Mouse (Mus musculus): ENCODE results near the gene Rngtt.
"Not testable (repeated sequence)": the region's sequence is repeated elsewhere in the genome, so short reads cannot be mapped to it uniquely, and the experiment has no call there.

Rngtt gene

GRCm38 (mm10) chr4:33441864-33442263, 131.8 kb downstream of the Rngtt start:
- in situ Hi-C loops (cut with MboI) = no loop called here

DNA sequence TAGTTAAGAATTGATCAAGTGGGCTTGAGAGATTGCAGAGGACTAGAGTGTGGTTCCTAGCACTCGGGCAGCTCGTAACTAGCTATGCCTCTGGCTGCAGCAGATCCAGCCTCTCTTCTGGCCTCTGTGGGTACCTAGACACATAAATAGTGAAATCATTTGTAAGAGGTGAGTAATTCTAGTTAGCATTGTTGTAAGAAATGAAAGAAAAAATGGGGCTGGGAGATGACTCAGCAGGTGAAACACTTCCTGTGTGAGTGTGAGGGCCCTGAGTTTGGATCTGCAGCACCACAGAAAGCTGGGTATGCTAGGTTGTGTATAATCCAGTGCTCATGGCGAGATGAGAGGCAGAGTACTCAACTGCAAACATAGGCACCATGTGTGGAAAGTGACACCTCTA, 136.2 kb downstream of the Rngtt start:
- in situ Hi-C loops (cut with MboI) = no loop called here

DNA sequence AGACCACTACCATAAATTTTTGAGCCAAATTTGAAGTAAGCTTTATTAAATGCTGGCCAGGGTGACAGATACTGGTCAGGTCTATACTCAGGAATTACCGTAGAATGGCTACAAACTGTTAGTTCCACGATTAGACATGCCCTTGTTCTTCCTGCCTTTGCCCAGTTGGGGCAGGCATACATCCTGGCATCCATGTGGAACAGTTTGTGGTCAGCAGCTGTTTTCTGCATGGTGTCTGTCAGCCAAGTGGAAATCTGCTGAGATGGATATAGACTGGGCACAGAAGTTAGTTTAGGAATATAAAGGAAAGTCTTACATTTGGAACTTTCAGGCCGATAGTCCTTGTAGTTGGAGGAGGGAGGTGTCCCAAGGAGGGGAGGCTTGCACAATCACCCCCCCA, 136.8 kb downstream of the Rngtt start:
- in situ Hi-C loops (cut with MboI) = no loop called here

DNA sequence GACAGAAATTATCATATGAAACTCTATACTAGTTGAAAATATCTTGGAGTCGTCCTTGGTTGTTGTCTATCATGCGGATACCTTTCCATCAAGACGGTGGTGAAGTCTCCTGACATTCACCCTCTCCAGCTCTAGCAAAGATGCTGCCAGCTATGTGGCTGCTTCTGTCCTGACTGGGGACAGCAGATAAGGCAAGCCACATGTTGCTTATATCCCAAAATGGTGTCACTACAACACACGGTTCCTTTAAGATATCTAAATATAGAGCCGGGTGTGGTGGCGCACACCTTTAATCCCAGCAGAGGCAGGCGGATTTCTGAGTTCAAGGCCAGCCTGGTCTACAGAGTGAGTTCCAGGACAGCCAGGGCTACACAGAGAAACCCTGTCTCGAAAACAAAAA, 140.2 kb downstream of the Rngtt start:
- in situ Hi-C loops (cut with MboI) = not testable (repeated sequence)

GRCm38 (mm10) chr4:33459851-33460250, 149.7 kb downstream of the Rngtt start:
- in situ Hi-C loops (cut with MboI) = no loop called here

- in situ Hi-C loops (cut with MboI) = no loop called here
Observed at GRCm38 (mm10) chr4:33464432-33464831, 154.3 kb downstream of the Rngtt start.

DNA sequence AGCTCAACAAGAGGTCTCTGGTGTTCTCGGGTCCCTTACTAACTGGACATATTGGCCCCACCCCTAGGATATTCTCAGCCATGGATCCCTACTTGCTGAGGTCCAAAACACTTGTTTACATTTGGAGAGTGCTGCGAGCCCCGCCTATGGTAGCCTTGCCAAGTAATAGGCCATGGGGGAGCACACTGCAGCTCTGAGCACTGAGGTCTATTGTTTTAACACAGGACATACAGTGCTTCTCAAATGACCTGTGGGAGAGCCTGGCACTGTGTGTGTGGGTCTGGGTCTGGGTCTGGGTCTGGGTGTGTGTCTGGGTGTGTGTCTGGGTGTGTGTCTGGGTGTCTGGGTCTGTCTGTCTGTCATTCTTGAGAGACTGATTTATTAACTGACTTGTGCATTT, 155.8 kb downstream of the Rngtt start:
- in situ Hi-C loops (cut with MboI) = no loop called here

- in situ Hi-C loops (cut with MboI) = no loop called here
Observed at GRCm38 (mm10) chr4:33466970-33467399, 156.9 kb downstream of the Rngtt start.

DNA sequence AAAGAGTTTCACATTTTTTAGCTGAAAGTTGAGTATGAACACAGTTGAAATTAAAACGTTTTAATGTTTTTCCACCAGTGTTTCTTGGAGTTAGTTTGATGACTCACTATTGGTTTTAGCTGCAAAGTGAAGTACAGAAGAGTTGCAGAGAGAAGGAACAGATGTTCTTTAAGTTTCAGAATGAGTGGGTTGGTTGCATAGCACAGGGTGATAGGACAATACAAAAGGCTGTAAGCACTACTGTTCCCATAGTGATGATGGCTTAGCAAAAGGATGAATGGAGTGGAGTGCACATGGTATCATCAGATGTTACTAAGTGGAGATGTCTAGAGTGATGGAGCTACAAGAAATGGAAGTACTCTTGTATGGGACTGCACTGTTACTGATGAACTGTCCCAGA, 157.5 kb downstream of the Rngtt start:
- in situ Hi-C loops (cut with MboI) = no loop called here

DNA sequence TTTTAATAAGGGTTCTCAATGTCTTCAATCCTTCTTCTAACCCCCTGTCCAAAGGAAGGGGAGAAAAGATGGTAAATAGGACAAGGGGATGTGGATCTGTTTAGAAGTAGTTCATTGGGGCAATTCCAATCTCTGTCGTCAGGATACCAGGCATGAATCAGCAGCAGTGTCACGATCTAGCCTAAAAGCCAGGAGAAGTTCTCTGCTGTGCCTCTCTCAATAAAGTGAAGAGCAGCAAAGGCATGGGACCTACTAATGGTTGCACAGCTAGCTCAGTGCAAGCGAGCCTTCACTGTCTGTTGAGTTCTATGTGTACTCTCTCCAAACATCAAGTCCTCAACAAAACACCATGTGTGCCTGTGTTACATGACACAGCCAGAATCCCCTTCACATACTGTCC, 158.0 kb downstream of the Rngtt start:
- in situ Hi-C loops (cut with MboI) = no loop called here

DNA sequence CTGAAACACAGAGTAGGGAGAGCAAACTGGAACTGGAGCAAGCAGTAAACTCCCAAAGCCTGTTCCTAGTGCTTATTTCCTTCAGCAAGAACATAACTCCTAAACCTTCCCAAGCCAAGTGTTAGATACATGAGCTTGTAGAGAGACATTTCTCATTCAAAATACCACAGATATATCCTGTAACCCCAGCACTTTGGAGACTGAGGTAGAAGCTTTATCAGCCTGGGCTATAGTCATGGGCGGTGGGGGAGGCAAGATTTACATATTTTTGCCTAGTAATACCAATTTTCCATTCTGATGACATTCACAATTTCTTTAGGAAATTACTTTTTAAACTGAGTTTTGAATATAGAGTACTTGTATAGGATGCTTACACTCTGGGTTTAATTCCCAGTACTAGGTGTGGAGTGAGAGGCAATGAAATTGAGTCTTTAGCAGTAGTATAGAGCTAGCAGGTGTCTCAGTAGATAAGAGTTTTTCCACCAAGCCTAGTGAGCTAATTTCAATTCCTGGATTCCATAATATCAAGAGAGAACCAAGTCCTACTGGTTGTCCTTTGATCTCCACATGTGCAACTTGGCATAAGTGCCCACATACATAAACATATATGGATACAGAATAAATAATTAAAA, 160.7 kb downstream of the Rngtt start:
- in situ Hi-C loops (cut with MboI) = no loop called here

DNA sequence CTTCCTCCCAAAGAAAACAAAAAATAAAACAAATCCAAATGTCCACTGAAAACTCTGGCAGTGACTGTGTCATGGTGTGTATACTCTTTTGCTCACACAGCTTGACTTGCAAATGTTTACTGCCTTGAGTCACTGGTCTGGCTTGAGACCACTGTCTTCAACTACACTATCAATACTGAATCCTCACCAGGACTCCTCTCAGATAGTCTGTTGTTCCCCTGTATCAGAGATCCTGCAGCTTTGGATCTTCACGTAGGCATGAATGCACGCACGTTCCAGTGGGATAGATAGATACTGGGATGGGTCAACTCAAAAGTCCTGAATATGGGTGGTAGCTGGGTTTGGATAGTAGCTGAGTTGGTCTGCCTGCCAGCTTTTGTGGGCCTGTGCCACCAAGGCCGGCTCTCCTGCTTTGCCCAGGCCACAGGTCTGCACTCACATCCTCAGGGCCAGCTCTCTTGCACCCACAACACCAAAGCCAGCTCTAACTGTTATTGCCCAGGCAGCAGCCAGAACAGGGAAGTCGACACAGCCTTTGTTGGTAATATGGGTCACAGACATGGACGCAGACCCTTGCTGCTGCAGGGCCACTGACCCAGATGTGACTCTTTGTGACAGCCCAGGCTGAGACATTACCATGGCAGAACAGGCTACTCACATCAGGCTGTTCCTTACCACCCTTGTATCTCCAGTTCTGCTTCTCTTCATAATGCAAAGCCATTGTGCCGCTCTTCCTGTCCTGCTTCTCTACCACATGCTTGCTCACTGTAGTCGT, 168.1 kb downstream of the Rngtt start:
- in situ Hi-C loops (cut with MboI) = no loop called here

- in situ Hi-C loops (cut with MboI) = no loop called here
Observed at GRCm38 (mm10) chr4:33481721-33482120, 171.6 kb downstream of the Rngtt start.

GRCm38 (mm10) chr4:33486050-33486449, 175.9 kb downstream of the Rngtt start:
- in situ Hi-C loops (cut with MboI) = no loop called here

GRCm38 (mm10) chr4:33491108-33491507, 181.0 kb downstream of the Rngtt start:
- in situ Hi-C loops (cut with MboI) = no loop called here

- in situ Hi-C loops (cut with MboI) = no loop called here
Observed at GRCm38 (mm10) chr4:33494377-33494776, 184.3 kb downstream of the Rngtt start.

GRCm38 (mm10) chr4:33496985-33497384, 186.9 kb downstream of the Rngtt start:
- in situ Hi-C loops (cut with MboI) = no loop called here

DNA sequence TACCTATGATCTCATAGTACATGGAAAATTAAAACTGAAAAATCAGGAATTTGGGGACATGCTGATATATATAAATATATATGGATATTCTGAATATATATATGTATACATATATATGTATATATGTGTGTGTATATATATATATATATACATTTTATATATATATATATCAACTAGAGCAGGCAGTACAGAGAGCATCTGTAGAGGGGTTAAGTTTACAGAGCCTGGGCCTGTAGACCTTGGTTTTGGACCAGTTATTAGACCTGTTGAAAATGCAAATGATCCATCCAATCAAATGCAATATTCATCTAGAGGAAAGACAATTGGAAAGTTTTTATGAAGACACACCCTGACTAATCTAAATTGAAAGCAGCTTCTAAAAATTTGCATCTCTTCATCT, 187.5 kb downstream of the Rngtt start:
- in situ Hi-C loops (cut with MboI) = no loop called here

GRCm38 (mm10) chr4:33498160-33498874, 188.2 kb downstream of the Rngtt start:
- in situ Hi-C loops (cut with MboI) = no loop called here

DNA sequence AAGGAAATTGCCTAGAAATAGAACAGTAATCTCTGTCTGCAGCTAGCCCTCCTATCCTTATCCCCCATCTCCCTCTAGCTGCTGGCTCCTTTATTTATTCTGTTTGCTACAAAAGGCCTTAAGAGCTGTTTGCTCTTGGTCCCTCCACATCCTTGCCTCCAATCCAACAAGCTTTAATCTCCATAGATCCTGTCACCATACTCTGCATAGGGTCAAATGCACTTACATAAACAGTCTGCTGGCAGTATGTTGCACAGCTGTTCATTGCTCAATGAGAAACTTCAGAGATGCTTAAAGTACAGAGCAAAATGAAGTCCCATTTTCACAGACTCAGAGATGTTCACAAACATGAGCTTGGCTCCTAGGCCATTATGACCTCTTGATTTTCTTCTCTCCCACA, 196.5 kb downstream of the Rngtt start:
- in situ Hi-C loops (cut with MboI) = no loop called here

GRCm38 (mm10) chr4:33510544-33510943, 200.4 kb downstream of the Rngtt start:
- in situ Hi-C loops (cut with MboI) = no loop called here

- in situ Hi-C loops (cut with MboI) = no loop called here
Observed at GRCm38 (mm10) chr4:33513421-33513820, 203.3 kb downstream of the Rngtt start.

All from mature B cell (primary cell).